Mouse (Mus musculus) midbrain, postnatal 0 days (tissue): ENCODE data around the gene Slc22a16. TPM values are rescaled to one million over a fixed set of nuclear protein-coding genes. Genes with fewer than 3 reads are reported as not detected.
"Not testable (repeated sequence)": the region's sequence is repeated elsewhere in the genome, so short reads cannot be mapped to it uniquely, and the experiment has no call there.

Experiments used
- ATAC-seq: fragments of 200-750 bp; cut with Nextera tagmentation; 2 replicates; pipeline ENCODE4 v1.8.0; 2017; ENCODE audit warnings: moderate number of reproducible peaks, mild to moderate bottlenecking, moderate TSS enrichment, moderate library complexity; ENCODE audit not compliant: low FRiP score
- DNase-seq: peaks from one replicate; pipeline ENCODE4 v3.0.0-alpha.2; 2015; ENCODE audit warnings: low spot score
- H3K27ac ChIP-seq: fragments of 300-500 bp; sonication (generic); 2 replicates; pipeline ENCODE4 v1.5.1; 2014; ENCODE audit warnings: low read depth, mild to moderate bottlenecking, low read length, mixed read lengths
- H3K27me3 ChIP-seq: fragments of 300-500 bp; sonication (generic); 2 replicates; pipeline ENCODE4 v1.6.1; 2014; ENCODE audit warnings: low read length, control low read depth, mixed read lengths; ENCODE audit not compliant: insufficient read depth
- H3K36me3 ChIP-seq: fragments of 300-500 bp; sonication (generic); 2 replicates; pipeline ENCODE4 v1.6.1; 2014; ENCODE audit warnings: low read length, control low read depth, mixed read lengths; ENCODE audit not compliant: insufficient read depth
- H3K4me1 ChIP-seq: fragments of 300-500 bp; sonication (generic); 2 replicates; pipeline ENCODE4 v1.6.1; 2014; ENCODE audit warnings: mild to moderate bottlenecking, control low read depth, antibody characterized with exemption, low read length, mixed read lengths; ENCODE audit not compliant: insufficient read depth
- H3K4me2 ChIP-seq: fragments of 300-500 bp; sonication (generic); 2 replicates; pipeline ENCODE4 v1.6.1; 2014; ENCODE audit warnings: low read depth, mild to moderate bottlenecking, low read length, mixed read lengths; ENCODE audit not compliant: poor library complexity, severe bottlenecking
- H3K4me3 ChIP-seq: fragments of 300-500 bp; sonication (generic); 2 replicates; pipeline ENCODE4 v1.5.1; 2014; ENCODE audit warnings: low read depth, mild to moderate bottlenecking, low read length, moderate library complexity
- H3K9ac ChIP-seq: fragments of 300-500 bp; sonication (generic); replicated peaks from 2 replicates; pipeline ENCODE4 v1.6.1; 2014; ENCODE audit warnings: mild to moderate bottlenecking, low read length, moderate library complexity, mixed read lengths; ENCODE audit not compliant: poor library complexity, severe bottlenecking
- H3K9me3 ChIP-seq: fragments of 300-500 bp; sonication (generic); 2 replicates; pipeline ENCODE4 v1.6.1; 2016; ENCODE audit warnings: low read length, control low read depth
- CTCF ChIP-seq: IDR thresholded peaks from 2 replicates; pipeline ENCODE4 v1.5.1; 2016; ENCODE audit warnings: antibody characterized with exemption, mild to moderate bottlenecking
- WGBS: fragments of 180-500 bp; shearing (Covaris S2); extraction: QIAGEN DNeasy Blood & Tissue Kit; methylation state at CpG from one replicate; pipeline ENCODE4 v1.1.7; 2014; 5-methylcytosine and 5-hydroxymethylcytosine counted together
- polyA plus RNA-seq: library from polyadenylated mRNA; unstranded; fragments of >200 nt; fragmentation: Nextera tagmentation; extraction: Ambion mirVana; gene quantifications from 2 replicates; pipeline ENCODE4 v1.2.1, GENCODE M21; 2015
- total RNA-seq: library from RNA; depleted of rRNA; stranded (reverse); fragments of >200 nt; gene quantifications from 2 replicates; pipeline ENCODE4 v1.2.3, GENCODE M21; 2014

The Slc22a16 gene
- total and polyA plus RNA-seq, 2 experiments from 2014 or later, result not detected

- H3K27me3 ChIP-seq, result no peaks in the 10 kb centered on the region
- no peak overlapping the region for H3K4me3 ChIP-seq
- no peak for TF ChIP-seq CTCF
- DNase-seq (no peak), ATAC-seq (no peak)
- H3K27ac ChIP-seq, result no peak overlapping the region
- H3K36me3 ChIP-seq, result no peaks in the 10 kb centered on the region
- 84% methylated on average over 8 of the region's 8 CpGs for WGBS
- H3K4me1 ChIP-seq, result peaks cover 3% of the 10 kb centered on the region
- no peaks in the 10 kb centered on the region for H3K9me3 ChIP-seq
- H3K9ac ChIP-seq, result no peak overlapping the region
- no peak overlapping the region for H3K4me2 ChIP-seq
Observed at GRCm38 (mm10) chr10:40526301-40526761, 43.8 kb upstream of the Slc22a16 start.

GRCm38 (mm10) chr10:40526986-40527385, 43.1 kb upstream of the Slc22a16 start:
- H3K27ac ChIP-seq, result no peak overlapping the region
- TF ChIP-seq CTCF, result no peak

GRCm38 (mm10) chr10:40527573-40527972, 42.6 kb upstream of the Slc22a16 start:
- WGBS, result 60% methylated on average over 8 of the region's 8 CpGs
- H3K27me3 ChIP-seq, result no peaks in the 10 kb centered on the region
- no peaks in the 10 kb centered on the region for H3K4me1 ChIP-seq
- H3K9me3 ChIP-seq, result no peaks in the 10 kb centered on the region
- DNase-seq (no peak), ATAC-seq (no peak)
- TF ChIP-seq CTCF, result no peak
- no peak overlapping the region for H3K27ac ChIP-seq
- no peak overlapping the region for H3K4me3 ChIP-seq
- no peak overlapping the region for H3K9ac ChIP-seq
- no peaks in the 10 kb centered on the region for H3K36me3 ChIP-seq
- H3K4me2 ChIP-seq, result no peak overlapping the region

More at GRCm38 (mm10) chr10:40526986-40527385, 43.1 kb upstream of the Slc22a16 start:
- Histone ChIP-seq H3K4me1 (no peaks in the 10 kb centered on the region), H3K4me3 (no peak overlapping the region), H3K4me2 (no peak overlapping the region), H3K9me3 (no peaks in the 10 kb centered on the region), H3K9ac (no peak overlapping the region), H3K27me3 (no peaks in the 10 kb centered on the region), H3K36me3 (no peaks in the 10 kb centered on the region)
- 90% methylated on average over 3 of the region's 3 CpGs for WGBS
- DNase-seq, result no peak
- no peak for ATAC-seq

GRCm38 (mm10) chr10:40528668-40529067, 41.5 kb upstream of the Slc22a16 start:
- WGBS, result 50% methylated on average over 8 of the region's 10 CpGs
- Histone ChIP-seq H3K4me2 (no peak overlapping the region), H3K4me3 (no peak overlapping the region), H3K9me3 (no peaks in the 10 kb centered on the region), H3K27me3 (no peaks in the 10 kb centered on the region), H3K36me3 (no peaks in the 10 kb centered on the region), H3K9ac (no peak overlapping the region), H3K27ac (no peak overlapping the region), H3K4me1 (no peaks in the 10 kb centered on the region)
- TF ChIP-seq CTCF, result no peak
- no peak for ATAC-seq
- no peak for DNase-seq

GRCm38 (mm10) chr10:40529617-40530016, 40.5 kb upstream of the Slc22a16 start:
- peak; percentile 65 for DNase-seq
- no peaks in the 10 kb centered on the region for H3K4me1 ChIP-seq
- H3K27ac ChIP-seq, result no peak overlapping the region
- no peaks in the 10 kb centered on the region for H3K27me3 ChIP-seq
- no peak for ATAC-seq
- no peaks in the 10 kb centered on the region for H3K9me3 ChIP-seq
- H3K4me3 ChIP-seq, result no peak overlapping the region
- WGBS, result 56% methylated on average over 6 of the region's 6 CpGs
- no peaks in the 10 kb centered on the region for H3K36me3 ChIP-seq
- H3K4me2 ChIP-seq, result no peak overlapping the region
- peak; percentile 78 for TF ChIP-seq CTCF
- H3K9ac ChIP-seq, result no peak overlapping the region

- no peaks in the 10 kb centered on the region for H3K9me3 ChIP-seq
- H3K27ac ChIP-seq, result no peak overlapping the region
- no peak overlapping the region for H3K4me2 ChIP-seq
- no peaks in the 10 kb centered on the region for H3K4me1 ChIP-seq
- ATAC-seq (no peak), DNase-seq (no peak)
- 55% methylated on average over 3 of the region's 3 CpGs for WGBS
- no peaks in the 10 kb centered on the region for H3K27me3 ChIP-seq
- no peak overlapping the region for H3K9ac ChIP-seq
- H3K4me3 ChIP-seq, result no peak overlapping the region
- no peaks in the 10 kb centered on the region for H3K36me3 ChIP-seq
- no peak for TF ChIP-seq CTCF
Observed at GRCm38 (mm10) chr10:40530661-40531060, 39.5 kb upstream of the Slc22a16 start.

GRCm38 (mm10) chr10:40532586-40532985, 37.5 kb upstream of the Slc22a16 start:
- not testable (repeated sequence) for H3K9me3 ChIP-seq, H3K4me2 ChIP-seq, H3K36me3 ChIP-seq, ATAC-seq, H3K4me1 ChIP-seq, H3K27ac ChIP-seq, H3K9ac ChIP-seq, DNase-seq, H3K4me3 ChIP-seq, H3K27me3 ChIP-seq
- 94% methylated on average over 4 of the region's 4 CpGs for WGBS
